Mouse (Mus musculus): ENCODE results near the gene Ubqln5. TPM values are rescaled to one million over a fixed set of nuclear protein-coding genes. Genes with fewer than 3 reads are reported as not detected.

Gene Ubqln5
- total RNA-seq (2021), result not detected

DNA sequence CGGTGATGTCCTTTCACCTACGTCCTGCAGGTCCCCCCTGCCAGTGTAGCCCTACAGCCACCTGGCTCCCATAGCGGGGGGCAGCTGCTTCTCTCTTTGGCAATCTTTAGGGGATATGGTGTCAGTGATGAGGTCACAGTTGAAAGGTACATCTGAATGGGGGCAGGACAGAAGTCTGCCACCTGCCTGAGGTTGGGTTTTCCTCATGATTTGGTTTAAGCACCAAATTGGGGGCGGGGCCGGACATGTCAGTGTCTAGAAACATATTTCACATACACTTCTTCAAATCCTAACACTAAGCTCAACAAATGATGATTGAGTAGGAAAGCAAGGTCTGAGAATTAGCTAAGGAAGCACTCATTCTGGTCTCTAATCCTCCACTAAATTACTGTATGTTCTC is at the start of gene Ubqln5:
Gene Ubqln5 (minus strand): TSS at position 101 of the 400 bp plus-strand sequence.
- no peak for DNase-seq
- intact Hi-C loops (cut with DNase I), result no loop called here

GRCm38 (mm10) chr7:104179074-104179473 is 49.4 kb upstream of the Ubqln5 start:
- no peak for DNase-seq
- intact Hi-C loops (cut with DNase I), result no loop called here

GRCm38 (mm10) chr7:104178422-104179054 is 48.9 kb upstream of the Ubqln5 start:
- DNase-seq, result no peak
- intact Hi-C loops (cut with DNase I), result no loop called here

- intact Hi-C loops (cut with DNase I), result no loop called here
- no peak for DNase-seq
Observed at GRCm38 (mm10) chr7:104175085-104175484, 45.5 kb upstream of the Ubqln5 start.

- intact Hi-C loops (cut with DNase I), result no loop called here
- DNase-seq, result no peak
Observed at GRCm38 (mm10) chr7:104169634-104170204, 40.1 kb upstream of the Ubqln5 start.

DNA sequence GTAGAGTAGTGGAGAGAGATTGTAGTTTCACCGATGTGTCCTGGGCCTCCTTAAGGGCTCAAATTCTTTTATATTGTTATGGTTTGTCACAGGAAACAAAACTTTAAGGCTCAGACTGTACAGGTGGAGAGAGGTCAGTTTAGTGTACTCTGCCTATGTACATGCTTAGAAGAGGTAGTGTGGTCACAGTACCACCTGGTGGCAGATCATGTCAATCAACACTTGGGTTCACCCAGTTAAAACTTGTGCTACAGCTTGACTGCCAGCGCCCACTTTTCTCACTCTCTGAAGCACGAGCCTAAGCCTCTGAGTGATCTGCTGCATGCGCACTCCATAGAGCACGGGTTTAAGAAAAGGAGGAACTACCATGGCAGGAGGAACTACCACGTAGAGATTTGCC is 37.5 kb upstream of the Ubqln5 start:
- intact Hi-C loops (cut with DNase I), result no loop called here

GRCm38 (mm10) chr7:104150456-104150855 is 20.8 kb upstream of the Ubqln5 start, which contains the start of gene Ubqlnl:
Gene Ubqlnl, minus strand, starts transcription at chr7:104150556.
- intact Hi-C loops (cut with DNase I), result no loop called here
- no peak for DNase-seq

More for the DNA sequence above, 37.5 kb upstream of the Ubqln5 start:
- no peak for DNase-seq

DNA sequence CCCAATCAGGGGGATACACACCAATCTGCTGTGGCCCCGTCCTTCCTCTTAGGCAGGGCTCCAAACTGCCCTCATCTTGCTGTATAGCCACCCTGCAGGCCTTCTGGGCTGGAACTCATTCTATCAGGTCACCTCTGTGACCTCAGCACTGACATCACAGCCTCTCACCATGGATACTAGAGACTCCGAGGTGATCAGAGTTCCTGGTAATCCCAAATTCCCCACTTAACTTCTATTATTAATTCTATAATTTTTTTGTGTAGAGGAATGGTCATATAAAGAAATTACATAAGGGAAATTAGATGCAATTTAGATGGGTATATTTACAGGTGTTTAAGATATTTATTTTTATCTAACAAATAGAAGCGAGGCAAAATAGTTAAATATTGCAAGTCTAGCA is 13.6 kb upstream of the Ubqln5 start, which contains the start of gene Ubqln3:
Gene Ubqln3 (minus strand): TSS at position 101 of the 400 bp plus-strand sequence.
- intact Hi-C loops (cut with DNase I), result no loop called here
- DNase-seq, result no peak

- intact Hi-C loops (cut with DNase I), result no loop called here
- no peak for DNase-seq
Observed at GRCm38 (mm10) chr7:104137305-104137704, 7.7 kb upstream of the Ubqln5 start, which contains the start of gene Olfr643. Gene Olfr643, minus strand, starts transcription at chr7:104137405.

DNA sequence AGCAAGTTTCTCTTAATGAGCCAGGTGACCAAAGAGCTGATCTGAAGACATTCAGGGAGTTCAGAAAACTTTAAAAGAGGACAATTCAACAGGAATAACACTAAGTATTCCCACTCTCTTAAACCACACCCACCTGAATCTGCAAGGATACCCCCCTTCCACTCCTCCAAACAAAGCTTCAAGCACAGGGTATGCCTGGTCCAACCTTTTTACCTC is 25.0 kb downstream of the Ubqln5 start, which contains the start of gene Olfr646:
Gene Olfr646 (plus strand): TSS at position 117 of the 216 bp plus-strand sequence.
- intact Hi-C loops (cut with DNase I), result no loop called here
- no peak for DNase-seq

- intact Hi-C loops (cut with DNase I), result no loop called here
- DNase-seq, result no peak
Observed at GRCm38 (mm10) chr7:104103913-104104756, 25.5 kb downstream of the Ubqln5 start.

DNA sequence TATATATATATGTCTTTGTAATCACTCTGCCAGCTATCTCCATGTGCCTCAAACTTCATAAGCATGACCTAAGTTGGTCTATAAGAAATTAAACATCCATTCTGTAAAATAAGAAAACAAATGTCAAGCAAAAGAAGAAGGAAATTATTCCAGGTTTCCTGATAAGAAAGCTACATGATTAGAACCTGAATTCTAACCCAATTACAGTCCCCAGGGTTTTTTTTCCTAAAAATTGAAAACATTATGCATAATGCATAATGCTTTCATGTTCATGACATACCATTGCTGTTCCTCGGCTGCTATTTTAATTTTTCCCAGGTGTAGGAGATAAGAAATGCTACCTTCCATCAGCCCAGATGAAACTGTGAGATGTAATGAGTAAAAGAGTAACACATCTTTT is 44.3 kb downstream of the Ubqln5 start, which contains the start of gene Olfr645:
Gene Olfr645 (minus strand): TSS at position 101 of the 400 bp plus-strand sequence.
- intact Hi-C loops (cut with DNase I), result no loop called here

More for the DNA sequence above, 44.3 kb downstream of the Ubqln5 start, which contains the start of gene Olfr645:
- no peak for DNase-seq

Other genes starting within 250 kb of the Ubqln5 start
- not detected for gene Olfr66, start 243.6 kb downstream of the Ubqln5 start, total RNA-seq (2021)
- gene Olfr64, start 235.3 kb downstream of the Ubqln5 start, total RNA-seq (2021), result not detected
- gene Olfr65, start 226.3 kb downstream of the Ubqln5 start, total RNA-seq (2021), result not detected
- not detected for gene Olfr631, start 201.0 kb downstream of the Ubqln5 start, total RNA-seq (2021)
- gene Olfr632, start 195.5 kb downstream of the Ubqln5 start, total RNA-seq (2021), result not detected
- not detected for gene Olfr633, start 185.4 kb downstream of the Ubqln5 start, total RNA-seq (2021)
- not detected for gene Olfr635, start 158.7 kb downstream of the Ubqln5 start, total RNA-seq (2021)
- not detected for gene Olfr638, start 131.1 kb downstream of the Ubqln5 start, total RNA-seq (2021)
- gene Olfr639, start 112.5 kb downstream of the Ubqln5 start, total RNA-seq (2021), result not detected
- gene Olfr640, start 104.3 kb downstream of the Ubqln5 start, total RNA-seq (2021), result not detected
- not detected for gene Olfr641, start 94.4 kb downstream of the Ubqln5 start, total RNA-seq (2021)
- not detected for gene Olfr642, start 77.2 kb downstream of the Ubqln5 start, total RNA-seq (2021)
- gene 4930516K23Rik, start 68.4 kb downstream of the Ubqln5 start, total RNA-seq (2021), result not detected
- gene Olfr644, start 58.0 kb downstream of the Ubqln5 start, total RNA-seq (2021), result not detected
- gene Olfr645, start 44.4 kb downstream of the Ubqln5 start, total RNA-seq (2021), result not detected
- gene Olfr646, start 25.0 kb downstream of the Ubqln5 start, total RNA-seq (2021), result not detected
- gene Olfr643, start 7.6 kb upstream of the Ubqln5 start, total RNA-seq (2021), result not detected
- gene Ubqln3, start 13.5 kb upstream of the Ubqln5 start, total RNA-seq (2021), result not detected
- not detected for gene Ubqlnl, start 20.7 kb upstream of the Ubqln5 start, total RNA-seq (2021)
- gene Olfm5, start 35.0 kb upstream of the Ubqln5 start, total RNA-seq (2021), result not detected
- gene Olfr648, start 53.6 kb upstream of the Ubqln5 start, total RNA-seq (2021), result not detected
- gene Olfr649, start 66.2 kb upstream of the Ubqln5 start, total RNA-seq (2021), result not detected
- gene Trim6, start 89.0 kb upstream of the Ubqln5 start, total RNA-seq (2021), result under 1 TPM; 0.14 to 0.89 TPM
- gene Trim34a, start 114.6 kb upstream of the Ubqln5 start, total RNA-seq (2021), result 1 to 10 TPM; 4.0 to 6.1 TPM
- 1 to 10 TPM; 2.0 to 3.0 TPM for gene Trim5, start 158.3 kb upstream of the Ubqln5 start, total RNA-seq (2021)
- gene Trim12a, start 185.6 kb upstream of the Ubqln5 start, total RNA-seq (2021), result 1 to 10 TPM; 6.6 to 9.2 TPM
- under 1 TPM; 0.36 to 0.54 TPM for gene Trim34b, start 199.6 kb upstream of the Ubqln5 start, total RNA-seq (2021)
- 1 to 10 TPM; 5.1 to 5.3 TPM for gene Trim12c, start 223.5 kb upstream of the Ubqln5 start, total RNA-seq (2021)
- under 1 TPM; 0.11 to 0.22 TPM for gene Trim30b, start 240.1 kb upstream of the Ubqln5 start, total RNA-seq (2021)

All from heart, postnatal 36 days (tissue).